Mouse (Mus musculus): ENCODE data around the gene Cdh3.
A peak's percentile ranks its signal among the peaks of the same experiment; 100 is the strongest.

The Cdh3 gene

DNA sequence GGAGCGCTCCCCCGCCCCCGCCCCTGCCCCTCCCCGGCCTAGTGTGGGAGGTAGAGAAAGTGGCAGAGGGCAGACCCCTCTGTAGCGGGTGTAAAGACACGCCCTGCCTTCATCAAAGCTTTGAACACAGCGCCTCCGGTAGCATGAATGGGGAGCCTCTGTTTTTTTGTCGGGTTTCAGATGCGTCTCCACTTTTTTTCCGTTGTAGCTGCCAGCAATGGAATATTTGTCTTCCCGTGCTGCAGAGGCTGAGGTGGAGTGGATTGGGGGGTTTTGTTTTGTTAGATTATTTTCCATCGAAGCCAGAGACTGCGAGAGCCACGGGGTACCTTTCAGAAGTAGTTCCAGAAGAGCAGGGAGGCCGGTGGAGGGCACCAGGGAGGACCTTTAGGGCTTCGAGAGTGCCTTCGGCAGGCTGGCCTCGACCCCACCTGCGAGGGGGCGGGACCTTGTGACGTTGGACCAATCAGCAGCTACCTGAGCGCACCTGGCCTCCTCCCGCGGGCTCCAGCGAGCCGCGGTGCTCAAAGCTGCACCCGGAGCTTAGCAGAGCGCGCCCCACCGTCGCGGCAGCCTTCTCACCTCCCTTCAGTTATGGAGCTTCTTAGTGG lies at the start of gene Cdh3:
Gene Cdh3 (plus strand): TSS at position 527 of the 611 bp plus-strand sequence.
- ATAC-seq (ENCODE audit: low TSS enrichment), result no peak

DNA sequence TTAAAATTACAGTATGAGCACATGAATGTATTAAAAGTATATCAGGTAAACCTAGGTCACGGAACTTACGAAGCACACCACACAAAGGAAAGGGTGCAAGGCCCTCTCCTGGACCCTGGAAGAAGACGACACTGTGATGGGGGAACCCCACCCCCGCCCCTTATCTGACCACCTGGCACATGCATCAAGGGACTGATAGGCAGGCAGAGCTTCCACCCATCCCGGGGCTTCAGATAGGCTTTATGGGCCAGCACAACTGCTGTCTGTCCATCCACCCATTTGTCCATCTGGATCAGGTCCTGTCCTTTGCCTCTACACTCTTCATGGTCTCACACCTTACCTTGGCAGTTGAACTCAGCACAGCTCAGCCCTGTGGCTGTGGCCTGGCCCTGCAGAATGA lies 48.6 kb upstream of the Cdh3 start:
- no peak for ATAC-seq (ENCODE audit: low TSS enrichment)

DNA sequence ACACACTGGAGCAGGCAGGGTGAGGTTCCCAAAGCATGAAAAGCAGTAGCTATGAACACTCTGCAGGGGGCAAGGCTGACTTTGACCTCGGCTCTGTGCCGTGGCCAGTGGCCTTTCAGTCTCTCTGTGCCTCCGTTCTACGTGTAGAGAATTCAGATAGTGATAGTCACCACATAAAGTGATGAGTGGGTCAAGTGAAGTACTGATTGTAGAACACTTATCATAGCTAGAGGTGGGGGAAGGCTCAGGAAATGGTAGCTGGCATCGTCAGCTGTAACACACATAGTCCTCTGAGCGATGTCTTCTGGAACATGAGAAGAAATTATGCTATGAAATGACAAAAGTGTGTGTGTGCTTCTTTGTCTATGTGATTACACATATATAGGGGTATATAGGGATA lies 46.9 kb upstream of the Cdh3 start:
- no peak for ATAC-seq (ENCODE audit: low TSS enrichment)

DNA sequence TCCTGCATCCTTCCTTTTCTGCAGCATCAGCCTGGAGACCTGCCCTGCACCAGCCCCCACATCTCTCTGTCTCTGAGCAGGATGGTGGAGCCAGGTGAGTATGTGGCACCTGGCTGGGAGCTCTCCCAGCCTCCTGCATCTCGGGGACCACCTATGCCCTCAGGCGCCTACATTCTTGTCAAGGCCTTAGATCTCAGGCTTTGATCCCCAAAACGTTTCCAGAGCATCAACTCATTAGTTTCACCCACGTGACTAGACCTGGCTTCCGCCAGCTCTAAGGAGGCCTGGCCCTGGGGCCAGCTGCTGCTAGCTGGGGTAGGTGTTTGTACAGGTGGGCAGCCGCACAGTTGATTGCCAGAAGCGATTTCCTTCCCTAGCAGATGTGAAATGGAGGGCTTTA lies 41.2 kb upstream of the Cdh3 start:
- ATAC-seq (ENCODE audit: low TSS enrichment), result no peak

DNA sequence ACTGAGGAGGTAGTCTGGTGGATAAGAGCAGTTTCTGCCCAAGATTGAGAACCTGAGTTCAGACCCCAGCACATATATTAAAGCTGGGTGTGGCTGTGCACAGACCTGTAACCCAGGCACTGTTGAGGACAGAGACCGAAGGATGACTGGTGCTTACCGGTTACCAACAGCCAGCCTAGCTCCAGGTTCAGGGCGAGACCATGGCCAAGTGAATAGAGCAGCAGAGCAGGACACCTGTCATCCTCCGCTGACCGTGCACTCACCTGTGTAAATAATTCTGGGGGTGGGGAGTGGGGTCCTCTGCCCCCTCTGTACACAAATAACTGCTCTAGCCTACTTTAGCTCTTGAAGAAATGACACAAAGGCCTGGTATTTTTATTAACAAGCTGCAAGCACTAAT lies 36.7 kb upstream of the Cdh3 start:
- ATAC-seq (ENCODE audit: low TSS enrichment), result no peak

DNA sequence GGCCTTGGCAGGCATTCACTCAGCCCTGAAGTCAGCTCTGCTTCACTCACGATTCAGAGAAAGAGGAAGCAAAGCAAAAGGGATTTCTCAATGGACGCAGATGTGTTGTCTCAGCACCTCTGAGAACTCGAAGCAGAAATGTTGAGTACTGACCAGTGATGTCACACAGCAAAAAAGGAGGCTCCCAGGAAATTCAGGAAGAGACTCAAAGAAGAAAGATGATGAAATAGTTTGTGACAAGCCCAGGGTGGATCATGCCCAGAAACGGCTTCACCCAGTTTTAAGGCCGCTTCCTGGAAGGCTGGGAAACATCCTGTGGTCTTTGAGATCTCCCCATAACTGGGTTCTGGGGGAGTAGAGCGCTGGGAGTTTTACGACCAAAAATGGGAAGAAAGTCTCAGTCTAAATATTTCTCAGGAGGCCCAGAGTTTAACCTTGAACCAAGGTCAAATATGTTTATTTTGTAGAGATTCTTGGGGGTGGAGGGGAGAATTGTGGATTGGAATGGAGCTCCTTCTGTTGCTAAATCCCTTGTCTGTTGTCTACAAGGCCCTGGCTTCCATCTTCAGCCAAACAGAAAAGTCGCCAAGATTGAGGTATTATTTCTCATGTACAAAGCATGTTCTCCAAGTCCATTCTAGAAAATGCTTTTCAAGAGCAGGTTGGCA lies 10.5 kb upstream of the Cdh3 start, which contains the start of gene 6030452D12Rik:
Gene 6030452D12Rik (plus strand): TSS at position 505 of the 668 bp plus-strand sequence.
- no peak for ATAC-seq (ENCODE audit: low TSS enrichment)

DNA sequence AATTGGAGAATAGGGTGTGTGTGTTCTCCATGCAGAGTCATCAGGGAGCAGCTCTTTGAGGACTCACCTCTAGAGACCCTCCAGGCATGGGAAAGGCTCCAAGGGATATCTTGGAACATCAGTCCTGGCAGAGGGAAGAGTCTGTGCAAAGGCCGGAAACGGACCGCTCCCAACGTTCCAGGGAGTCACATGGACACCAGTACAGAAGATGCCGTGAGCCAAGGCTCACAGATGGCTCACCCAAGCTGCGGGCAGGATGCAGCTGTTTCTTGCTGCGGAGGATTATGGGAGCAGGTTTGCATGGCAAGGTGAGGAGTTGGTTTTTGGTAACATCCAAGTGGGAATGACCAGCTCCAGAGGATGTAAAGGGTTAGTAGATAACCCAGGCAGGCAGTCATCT lies 6.5 kb upstream of the Cdh3 start:
- ATAC-seq (ENCODE audit: low TSS enrichment), result no peak

DNA sequence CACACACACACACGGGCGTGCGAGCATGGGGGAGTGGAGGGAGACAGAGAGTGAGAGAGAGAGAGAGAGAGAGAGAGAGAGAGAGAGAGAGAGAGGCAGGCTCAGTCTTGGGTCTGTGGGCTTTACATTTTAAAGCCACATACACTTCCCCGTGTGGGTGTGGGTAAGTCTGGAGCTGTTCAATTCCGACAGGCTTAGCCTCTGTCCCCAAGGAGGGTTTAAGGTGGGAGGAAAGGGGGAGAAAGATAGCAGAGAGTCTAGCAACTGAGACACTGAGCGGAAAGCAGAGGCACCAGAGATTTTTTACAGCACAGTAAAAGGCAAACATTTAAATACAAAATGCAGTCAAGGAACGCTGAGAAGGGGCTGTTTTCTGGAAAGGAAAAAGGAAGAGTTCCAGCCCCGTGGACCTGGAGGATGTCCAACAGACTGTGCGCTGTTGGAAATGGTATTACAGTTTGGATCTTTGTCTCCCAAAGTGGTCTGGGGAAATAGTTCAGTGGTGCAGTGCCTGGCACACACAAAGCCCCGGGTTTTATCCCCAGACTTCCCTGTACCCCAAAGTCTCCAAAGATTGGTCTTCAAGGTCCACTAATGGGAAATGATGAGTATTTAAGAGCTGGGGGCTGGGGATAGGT lies 5.2 kb upstream of the Cdh3 start:
- ATAC-seq (ENCODE audit: low TSS enrichment), result no peak

DNA sequence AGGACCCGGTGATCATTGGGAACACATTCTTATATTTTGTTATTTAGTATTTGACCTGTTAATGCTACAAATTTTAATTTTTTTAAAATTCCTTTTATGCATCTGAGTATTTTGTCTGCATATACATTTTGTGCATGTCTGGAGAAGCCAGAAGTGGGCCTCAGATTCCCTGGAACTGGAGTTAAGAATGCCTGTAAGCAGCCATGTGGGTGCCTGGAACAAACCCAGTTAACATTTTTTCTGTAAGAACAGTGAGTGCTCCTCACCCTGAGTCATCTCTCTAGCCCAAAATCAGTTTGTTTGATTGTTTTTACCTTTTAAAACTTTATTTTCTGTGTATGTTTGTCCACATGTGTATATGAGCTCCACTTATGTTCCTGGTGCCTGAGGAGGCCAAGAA lies 4.6 kb upstream of the Cdh3 start:
- ATAC-seq (ENCODE audit: low TSS enrichment), result peak; percentile 41; the same call in 1 of the 2 replicates

DNA sequence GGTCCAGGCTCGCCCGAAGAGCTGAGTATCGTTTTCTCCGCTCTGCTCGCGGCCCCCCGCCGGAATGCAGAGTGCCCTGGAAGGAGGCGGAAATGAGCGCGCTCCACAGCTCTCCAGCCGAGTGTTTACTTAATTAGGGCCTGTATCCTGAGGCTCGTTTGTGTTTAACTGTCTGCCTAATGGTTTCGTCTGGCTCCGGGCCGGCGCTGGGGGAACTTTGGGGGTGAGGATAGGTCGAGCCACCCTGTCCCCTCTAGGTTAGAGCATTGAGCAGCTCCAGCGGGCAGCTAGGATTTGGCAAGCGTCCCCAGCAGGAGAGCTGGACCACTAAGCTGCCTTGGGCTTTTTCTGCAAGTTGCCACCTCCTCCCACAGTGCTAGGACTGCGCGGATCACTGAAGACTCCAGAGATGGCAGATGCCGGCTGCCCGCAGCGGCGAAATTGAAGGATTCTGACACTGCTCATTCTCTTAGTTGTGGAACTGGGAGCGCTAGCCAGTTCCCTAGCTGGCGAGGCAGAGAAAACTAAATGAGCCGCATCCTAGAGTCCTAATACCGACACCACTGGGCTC lies 2.8 kb upstream of the Cdh3 start:
- ATAC-seq (ENCODE audit: low TSS enrichment), result peak; percentile 87

DNA sequence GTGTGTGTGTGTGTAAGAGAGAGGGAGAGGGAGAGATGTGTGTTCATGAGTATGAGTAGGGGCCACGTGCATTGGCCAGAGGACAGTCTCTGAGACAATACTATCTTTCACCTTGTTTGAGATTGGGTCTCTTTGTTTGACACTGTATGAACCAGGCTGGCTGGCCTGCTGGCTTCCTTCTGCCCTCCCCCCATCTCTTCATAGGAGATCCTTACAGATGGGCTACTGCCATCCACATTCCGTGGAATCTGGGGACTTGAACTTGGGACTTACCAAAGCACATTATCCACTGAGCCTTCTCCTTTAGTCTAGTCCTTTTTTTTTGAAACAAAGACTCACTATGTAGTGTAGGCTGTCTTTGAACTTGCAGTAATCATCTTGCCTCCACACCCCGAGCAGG lies 2.2 kb upstream of the Cdh3 start:
- ATAC-seq (ENCODE audit: low TSS enrichment), result no peak

DNA sequence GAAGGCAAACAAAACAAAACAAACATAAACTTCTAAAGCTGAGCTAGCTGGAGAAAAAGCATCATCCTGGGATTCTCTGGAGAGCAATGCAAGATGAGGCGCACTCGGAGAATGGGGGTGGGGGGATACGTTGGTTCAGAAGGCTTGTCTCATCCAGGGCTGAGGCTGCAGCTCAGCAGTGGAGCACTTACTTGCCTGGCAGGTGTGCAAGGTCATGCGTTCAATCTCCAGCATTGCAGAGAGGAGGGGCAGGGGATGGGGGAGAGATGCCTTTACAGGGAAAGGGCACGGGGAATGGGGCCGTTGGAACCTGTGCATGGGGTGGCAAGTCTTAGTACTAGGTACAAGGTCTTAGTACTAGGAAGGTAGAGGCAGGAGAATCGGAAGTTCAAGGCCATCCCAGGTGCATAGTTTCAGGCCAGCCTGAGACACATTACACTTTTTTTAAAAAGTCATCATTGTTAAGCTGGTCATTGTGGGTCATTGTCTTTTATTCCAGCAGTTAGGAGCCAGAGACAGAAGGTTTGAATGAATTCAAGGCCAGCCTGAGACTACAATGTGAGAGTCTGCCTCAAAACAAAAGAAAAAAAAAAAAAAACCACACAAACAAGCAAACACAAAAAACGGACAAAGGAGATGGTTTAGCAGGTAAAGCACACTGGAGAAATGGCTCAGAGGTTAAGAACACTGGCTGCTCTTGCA lies 1.5 kb upstream of the Cdh3 start:
- ATAC-seq (ENCODE audit: low TSS enrichment), result no peak

DNA sequence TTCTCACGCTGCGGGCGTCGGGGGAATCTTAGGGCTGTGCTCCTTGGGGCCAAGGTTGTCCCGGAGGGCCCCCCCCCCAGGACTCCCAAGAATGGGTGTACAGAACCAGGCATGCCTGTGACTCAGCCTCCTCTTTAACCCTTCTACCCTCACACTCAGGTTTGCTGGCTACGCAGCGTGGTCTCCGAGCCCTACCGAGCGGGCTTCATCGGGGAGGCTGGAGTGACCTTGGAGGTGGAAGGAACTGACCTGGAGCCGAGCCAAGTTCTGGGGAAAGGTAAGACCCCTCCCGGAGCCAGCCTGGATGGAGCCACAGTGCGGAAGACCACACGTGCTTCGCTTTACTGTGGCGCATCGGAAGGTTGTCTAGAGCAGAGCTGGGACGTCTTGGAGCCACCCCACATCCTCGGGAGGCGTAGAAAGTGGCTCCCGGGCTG lies 392 bp downstream of the Cdh3 start:
- no peak for ATAC-seq (ENCODE audit: low TSS enrichment)

DNA sequence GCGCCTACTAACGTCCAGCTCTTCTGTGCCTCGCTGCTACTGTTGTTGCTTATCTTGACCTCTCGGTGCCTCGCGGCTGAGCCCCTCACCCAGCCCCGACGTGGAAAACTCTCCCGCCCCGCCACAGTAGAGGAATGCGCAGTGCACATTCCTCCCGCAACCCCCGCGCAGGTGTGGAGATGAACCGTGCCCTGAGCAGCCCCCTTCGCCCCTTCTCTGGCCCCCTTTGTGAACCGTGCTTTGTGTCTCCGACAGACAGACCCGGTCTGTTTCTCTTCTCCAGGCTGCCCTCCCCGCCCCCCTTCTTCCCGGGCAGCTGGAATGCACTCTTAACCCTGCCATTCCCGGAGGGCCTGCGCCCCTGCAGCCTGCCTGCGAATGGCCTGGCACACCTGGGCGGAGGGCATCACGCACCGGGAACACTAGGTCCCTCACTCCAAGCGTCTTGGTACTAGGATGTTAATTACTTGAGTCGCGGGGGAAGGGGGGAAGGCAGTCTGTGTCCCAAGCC lies 895 bp downstream of the Cdh3 start:
- ATAC-seq (ENCODE audit: low TSS enrichment), result no peak

DNA sequence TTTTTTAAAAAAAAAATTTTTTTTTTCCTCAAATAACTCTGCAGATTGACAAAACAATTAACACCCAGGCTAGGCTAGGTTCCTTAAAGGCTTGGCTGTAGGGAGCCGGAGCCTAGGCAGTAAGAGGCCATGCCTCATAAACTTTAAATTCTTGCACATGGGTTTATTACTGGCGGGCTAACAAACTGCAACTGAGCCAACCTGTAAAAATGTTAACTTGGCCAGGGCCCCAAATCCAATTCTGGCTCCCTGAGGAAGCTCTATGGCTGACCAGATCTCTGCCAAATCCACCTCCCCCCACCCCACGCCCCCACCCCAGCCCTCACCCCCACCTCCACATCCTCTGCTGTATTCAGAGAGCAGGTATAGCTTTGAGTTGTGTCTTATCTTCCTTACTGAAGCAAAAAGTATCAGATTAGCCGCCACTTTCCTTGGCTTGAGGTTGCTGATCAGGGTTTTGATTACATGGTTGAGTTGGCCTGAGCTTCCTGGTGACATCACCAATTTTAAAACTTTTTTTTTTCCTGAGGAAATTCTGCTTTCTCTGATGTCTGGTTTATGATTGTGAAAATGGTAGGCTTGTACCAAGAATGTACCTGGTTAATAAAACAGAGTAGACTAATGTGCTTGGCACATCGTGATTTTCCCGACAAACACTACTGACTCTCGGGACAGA lies 1.9 kb downstream of the Cdh3 start:
- ATAC-seq (ENCODE audit: low TSS enrichment), result no peak

DNA sequence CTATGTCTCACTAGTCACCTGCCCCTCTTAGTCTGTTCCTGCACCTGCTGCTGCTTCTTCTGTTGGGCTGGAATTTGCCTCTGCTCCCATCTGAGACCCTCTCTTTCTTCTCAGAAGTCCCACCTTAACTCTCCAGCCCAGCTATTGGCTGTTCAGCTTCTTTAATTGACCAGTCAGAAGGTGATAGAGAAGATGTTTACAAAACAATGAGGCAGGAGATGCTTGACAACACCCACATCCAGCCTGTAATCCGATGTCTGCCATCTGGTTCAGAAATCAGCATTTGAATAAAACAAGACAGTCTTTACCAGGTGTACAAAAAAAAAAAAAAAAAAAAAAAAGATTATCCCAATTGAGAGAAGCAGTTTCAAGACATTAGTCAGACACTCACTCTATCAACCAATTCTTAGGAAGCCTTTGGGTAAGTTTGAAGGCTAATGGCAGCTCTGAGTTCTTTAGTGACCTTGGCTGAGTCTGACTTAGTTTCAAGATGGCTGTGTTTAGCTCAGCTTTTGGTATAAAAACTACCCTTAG lies 5.3 kb downstream of the Cdh3 start:
- no peak for ATAC-seq (ENCODE audit: low TSS enrichment)

DNA sequence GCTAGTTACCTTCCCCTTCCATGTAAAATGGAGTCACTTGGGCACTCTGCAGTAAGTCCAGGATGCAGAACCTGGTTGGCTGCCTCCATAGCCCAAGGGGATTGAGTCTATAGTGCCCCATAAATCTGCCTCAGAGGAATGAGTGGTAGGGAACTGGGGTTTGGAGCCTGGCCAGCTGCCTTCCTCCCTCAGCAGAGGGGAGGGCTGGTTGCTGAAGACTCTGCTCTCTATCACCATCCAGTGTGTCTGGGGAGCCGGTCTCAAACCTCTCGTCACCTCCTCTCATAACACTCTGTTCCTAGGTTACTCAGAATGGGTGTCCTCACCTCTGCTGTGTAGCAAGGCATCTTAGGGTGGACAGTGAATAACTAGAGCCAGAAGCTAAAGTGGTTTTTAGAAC lies 5.9 kb downstream of the Cdh3 start:
- ATAC-seq (ENCODE audit: low TSS enrichment), result no peak

DNA sequence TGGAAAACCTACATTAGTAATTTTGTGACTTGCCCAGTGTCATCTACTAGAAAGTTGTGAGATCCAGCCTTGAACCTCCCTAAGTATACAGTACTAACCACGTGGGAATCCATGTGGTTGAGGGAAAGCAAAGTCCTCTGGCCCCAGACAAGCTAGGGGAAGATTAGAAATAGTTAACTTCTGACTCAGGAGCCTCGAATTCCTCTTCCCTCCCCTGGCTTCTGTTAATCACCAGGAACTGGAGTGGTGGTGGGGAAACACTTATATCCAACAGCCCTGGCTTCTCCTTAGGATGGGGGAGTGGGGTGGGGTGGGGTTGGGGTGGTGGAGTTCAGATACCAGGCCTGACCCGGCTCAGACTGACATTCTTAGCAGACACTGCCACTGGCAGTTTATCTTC lies 8.1 kb downstream of the Cdh3 start:
- ATAC-seq (ENCODE audit: low TSS enrichment), result no peak

DNA sequence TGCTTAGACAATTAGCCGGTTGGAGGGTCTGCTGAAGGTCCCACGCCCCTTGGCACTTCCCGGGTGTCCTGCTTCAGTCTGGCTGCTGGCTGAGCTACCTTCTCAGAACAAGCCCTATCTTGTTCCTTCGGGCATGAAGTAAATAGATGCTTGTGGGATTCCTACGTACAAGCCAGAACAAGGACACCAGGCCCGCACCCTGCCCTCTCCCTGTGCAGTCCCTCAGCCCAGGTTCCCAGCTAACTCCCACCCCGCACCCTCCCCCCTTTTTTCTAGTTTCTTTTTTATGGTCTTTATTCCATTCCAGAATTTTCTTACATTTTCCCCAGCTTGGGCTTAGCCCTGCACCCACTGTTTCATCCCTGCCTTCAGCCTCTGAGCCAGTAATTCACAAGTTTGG lies 9.9 kb downstream of the Cdh3 start:
- no peak for ATAC-seq (ENCODE audit: low TSS enrichment)

DNA sequence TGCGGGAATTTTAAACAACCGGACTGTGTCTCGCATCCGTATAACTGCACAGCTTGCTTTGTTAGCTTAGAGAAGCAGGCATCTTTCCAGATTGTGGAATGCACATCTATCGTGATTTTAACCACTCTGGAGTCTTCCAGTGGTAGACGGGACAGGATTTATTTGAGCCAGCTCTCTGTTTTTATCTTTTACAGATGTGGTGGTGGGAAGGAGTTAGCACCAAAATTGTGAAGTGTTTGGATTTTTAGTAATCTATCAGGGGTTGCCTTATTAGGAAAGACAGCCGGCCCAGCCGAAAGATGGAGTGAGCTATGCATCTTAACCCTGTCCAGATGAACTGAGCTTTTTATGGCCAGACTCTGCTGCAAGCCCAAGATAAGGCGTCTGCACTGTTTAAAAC lies 11.2 kb downstream of the Cdh3 start:
- no peak for ATAC-seq (ENCODE audit: low TSS enrichment)

DNA sequence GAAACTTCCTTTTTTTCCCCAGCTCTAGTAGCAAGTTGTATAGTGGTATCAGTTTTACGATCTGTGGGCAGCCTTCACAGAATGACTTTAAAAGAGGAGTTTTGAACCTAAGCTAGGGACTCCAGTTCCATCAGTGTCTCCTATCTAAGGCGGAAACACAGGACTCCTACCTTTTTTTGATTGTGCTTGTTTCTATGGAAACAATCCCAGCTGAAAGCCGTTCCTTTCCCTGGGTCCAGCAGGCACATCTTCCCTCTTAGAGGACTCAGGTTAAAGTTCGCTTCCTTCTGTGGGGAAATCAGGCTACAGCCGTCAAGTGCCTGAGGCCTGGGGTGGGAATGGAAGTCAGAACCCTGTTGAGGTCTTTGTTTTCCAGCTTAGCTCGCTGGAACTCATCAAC lies 16.0 kb downstream of the Cdh3 start:
- ATAC-seq (ENCODE audit: low TSS enrichment), result no peak

Measured in frontal cortex, adult (tissue).